Mouse (Mus musculus): ENCODE measurements around the gene C77080. TPM values are rescaled to one million over a fixed set of nuclear protein-coding genes. Genes with fewer than 3 reads are reported as not detected.

The C77080 gene
- total RNA-seq, 2 experiments from 2014 or later: 22.5 to 25.9 TPM

- no peak within 1 kb of the TSS for H3K27ac ChIP-seq
- intact Hi-C loops (cut with DNase I): no loop called here
These were observed 26.3 kb upstream of the C77080 start, which contains the start of gene Sync for GRCm38 (mm10) chr4:129287472-129287981. TSS of gene Sync (plus strand) at chr4:129287617.

GRCm38 (mm10) chr4:129286683-129287471 is 25.7 kb upstream of the C77080 start:
- intact Hi-C loops (cut with DNase I): no loop called here
- TF ChIP-seq CTCF (IDR thresholded peaks at IDR 0.05): no peak; the same call in 1 of the 2 replicates

More at GRCm38 (mm10) chr4:129287472-129287981, 26.3 kb upstream of the C77080 start, which contains the start of gene Sync:
- peak within 1 kb of the TSS; percentile 53 for H3K4me3 ChIP-seq
- TF ChIP-seq CTCF (IDR thresholded peaks at IDR 0.05): no peak
- no peak for DNase-seq (ENCODE audit: extremely low spot score in 1 of 2, low spot score in 2 of 2)

GRCm38 (mm10) chr4:129286001-129286682 is 24.9 kb upstream of the C77080 start:
- intact Hi-C loops (cut with DNase I): no loop called here
- no peak for DNase-seq (ENCODE audit: extremely low spot score in 1 of 2, low spot score in 2 of 2)
- no peak for TF ChIP-seq CTCF (IDR thresholded peaks at IDR 0.05)
- no peak overlapping the region; the same call in 1 of the 2 replicates for H3K4me3 ChIP-seq
- no peak overlapping the region for H3K27ac ChIP-seq

More at GRCm38 (mm10) chr4:129286683-129287471, 25.7 kb upstream of the C77080 start:
- peak overlapping the region; percentile 53 for H3K4me3 ChIP-seq
- DNase-seq (ENCODE audit: extremely low spot score in 1 of 2, low spot score in 2 of 2): no peak
- H3K27ac ChIP-seq: no peak overlapping the region

GRCm38 (mm10) chr4:129284685-129285084 is 23.5 kb upstream of the C77080 start:
- TF ChIP-seq CTCF (IDR thresholded peaks at IDR 0.05): no peak
- intact Hi-C loops (cut with DNase I): no loop called here
- no peak overlapping the region for H3K27ac ChIP-seq
- no peak overlapping the region for H3K4me3 ChIP-seq
- no peak for DNase-seq (ENCODE audit: extremely low spot score in 1 of 2, low spot score in 2 of 2)

DNA sequence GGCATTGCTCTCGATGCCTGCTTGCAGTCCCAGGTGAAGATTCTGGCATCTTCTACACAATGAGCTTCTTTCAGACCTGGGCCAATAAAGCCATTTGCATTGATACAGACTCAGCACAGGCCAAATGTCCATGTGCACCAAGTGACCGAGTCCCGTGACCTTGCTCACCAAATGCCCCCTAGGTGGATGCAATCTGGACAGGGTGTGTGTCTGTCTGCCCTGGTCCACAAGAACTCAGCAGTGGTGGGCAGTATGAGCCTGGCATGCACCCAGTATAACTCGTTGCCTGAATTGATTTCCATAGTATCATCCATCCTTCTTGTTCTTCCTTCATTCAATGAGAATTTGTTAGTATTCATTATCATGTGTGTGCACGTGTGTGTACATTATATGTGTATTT is 22.0 kb upstream of the C77080 start:
- no peak for DNase-seq (ENCODE audit: extremely low spot score in 1 of 2, low spot score in 2 of 2)
- no peak for TF ChIP-seq CTCF (IDR thresholded peaks at IDR 0.05)

GRCm38 (mm10) chr4:129282786-129283185 is 21.6 kb upstream of the C77080 start:
- TF ChIP-seq CTCF (IDR thresholded peaks at IDR 0.05): no peak
- intact Hi-C loops (cut with DNase I): no loop called here
- DNase-seq (ENCODE audit: extremely low spot score in 1 of 2, low spot score in 2 of 2): no peak

More for the DNA sequence above, 22.0 kb upstream of the C77080 start:
- Histone ChIP-seq H3K4me3 (no peak overlapping the region), H3K27ac (no peak overlapping the region)
- intact Hi-C loops (cut with DNase I): no loop called here

GRCm38 (mm10) chr4:129276453-129276865 is 15.3 kb upstream of the C77080 start:
- TF ChIP-seq CTCF (IDR thresholded peaks at IDR 0.05): peak; percentile 100
- Histone ChIP-seq H3K27ac (no peak overlapping the region), H3K4me3 (no peak overlapping the region)
- intact Hi-C loops (cut with DNase I): loop anchor here (1.0 to 5.0 kb wide), 3 partner anchors 39 to 181 kb away; no protein-coding TSS in a partner anchor
- DNase-seq (ENCODE audit: extremely low spot score in 1 of 2, low spot score in 2 of 2): peak; percentile 90 to 96

More at GRCm38 (mm10) chr4:129282786-129283185, 21.6 kb upstream of the C77080 start:
- Histone ChIP-seq H3K27ac (no peak overlapping the region), H3K4me3 (no peak overlapping the region)

DNA sequence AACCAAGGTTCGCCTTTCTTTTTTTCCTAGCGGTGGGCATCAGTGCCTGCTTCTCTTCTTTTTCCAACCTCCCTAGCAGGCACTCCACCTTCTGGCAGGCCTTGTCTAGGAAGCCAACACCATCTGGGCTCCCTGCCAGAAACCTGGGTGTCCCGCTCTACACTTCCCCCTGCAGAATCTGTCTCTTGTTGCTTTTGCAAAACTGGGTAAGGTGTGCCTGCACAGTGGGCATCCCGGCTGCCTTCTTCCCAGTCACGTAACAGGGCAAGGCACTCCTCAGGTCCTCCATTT is 11.5 kb upstream of the C77080 start:
- TF ChIP-seq CTCF (IDR thresholded peaks at IDR 0.05): peak; percentile 26
- Histone ChIP-seq H3K27ac (no peak overlapping the region), H3K4me3 (no peak overlapping the region)
- intact Hi-C loops (cut with DNase I): no loop called here
- DNase-seq (ENCODE audit: extremely low spot score in 1 of 2, low spot score in 2 of 2): peak in 1 of 2 experiments; percentile 47

GRCm38 (mm10) chr4:129271991-129272755 is 11.0 kb upstream of the C77080 start:
- no peak overlapping the region for H3K27ac ChIP-seq
- intact Hi-C loops (cut with DNase I): no loop called here
- no peak overlapping the region for H3K4me3 ChIP-seq
- no peak for DNase-seq (ENCODE audit: extremely low spot score in 1 of 2, low spot score in 2 of 2)
- TF ChIP-seq CTCF (IDR thresholded peaks at IDR 0.05): no peak

- DNase-seq (ENCODE audit: extremely low spot score in 1 of 2, low spot score in 2 of 2): no peak
- H3K4me3 ChIP-seq: no peak overlapping the region
- no peak for TF ChIP-seq CTCF (IDR thresholded peaks at IDR 0.05)
- intact Hi-C loops (cut with DNase I): no loop called here
- no peak overlapping the region for H3K27ac ChIP-seq
These were observed 7.5 kb upstream of the C77080 start for GRCm38 (mm10) chr4:129268698-129269097.

DNA sequence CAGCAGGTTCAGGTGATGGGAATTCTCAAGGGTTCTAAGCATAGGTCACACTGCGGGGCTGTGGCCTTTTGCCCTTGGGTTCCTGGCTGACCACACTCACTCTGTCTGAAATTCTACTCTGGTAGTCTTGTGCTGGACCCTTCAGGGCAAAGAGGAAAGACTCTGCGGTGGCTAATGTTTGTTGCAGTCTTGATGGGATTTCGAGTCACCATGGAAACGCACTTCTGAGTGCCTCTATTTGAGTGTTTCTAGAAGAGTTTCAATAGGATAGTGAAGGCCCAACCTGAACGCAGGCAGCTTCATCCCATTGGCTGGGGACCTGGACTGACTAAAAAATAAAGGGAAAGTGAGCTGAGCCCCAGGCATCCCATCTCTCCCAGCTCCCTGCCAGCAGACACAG is 5.6 kb upstream of the C77080 start:
- TF ChIP-seq CTCF (IDR thresholded peaks at IDR 0.05): no peak
- intact Hi-C loops (cut with DNase I): no loop called here
- H3K4me3 ChIP-seq: no peak overlapping the region
- no peak overlapping the region for H3K27ac ChIP-seq
- DNase-seq (ENCODE audit: extremely low spot score in 1 of 2, low spot score in 2 of 2): no peak
